Mouse (Mus musculus) embryo, embryonic 11 days (tissue): ENCODE results near the gene Cyfip2.

Source experiments
- DNase-seq: peaks from one replicate; pipeline ENCODE4 v3.0.0-alpha.2; 2015

Cyfip2 gene

DNA sequence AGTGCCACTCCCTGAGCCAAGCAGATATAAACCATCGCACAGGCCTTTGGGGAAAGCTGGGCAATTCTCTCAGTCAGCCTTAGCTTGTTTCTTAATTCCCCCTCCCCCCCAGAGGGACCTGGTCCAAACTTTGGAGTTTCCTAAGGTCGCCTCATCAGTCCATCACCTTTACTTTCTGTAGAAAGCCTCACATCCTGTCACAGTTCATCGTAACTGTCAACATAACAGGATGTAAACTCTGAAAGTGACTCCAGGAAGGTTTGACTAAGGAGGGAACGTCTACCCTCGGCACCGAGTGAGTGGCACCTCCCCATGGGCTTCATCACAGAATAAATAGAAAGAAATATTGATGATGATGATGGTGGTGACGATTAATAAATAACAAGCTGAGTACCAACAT is 4.9 kb downstream of the Cyfip2 start:
- no peak for DNase-seq

DNA sequence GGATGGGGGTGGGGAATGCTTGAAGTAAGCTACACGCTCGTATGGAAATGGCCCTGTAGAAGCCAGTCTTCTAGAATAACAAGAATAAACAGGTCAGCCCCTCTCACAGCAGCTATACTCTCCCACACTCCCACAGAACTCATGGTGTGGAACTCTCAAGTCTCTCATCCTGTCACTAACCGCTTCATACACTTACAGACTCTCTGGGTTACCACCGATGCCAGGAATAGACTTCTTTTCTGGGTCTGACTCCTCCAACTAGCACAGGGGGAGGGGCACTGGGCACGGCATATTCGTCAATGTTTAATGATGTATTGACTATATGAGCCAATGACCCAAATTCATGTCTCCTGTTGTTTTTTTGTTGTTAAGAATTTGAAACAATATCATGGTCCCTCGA is 5.9 kb downstream of the Cyfip2 start:
- no peak for DNase-seq

DNA sequence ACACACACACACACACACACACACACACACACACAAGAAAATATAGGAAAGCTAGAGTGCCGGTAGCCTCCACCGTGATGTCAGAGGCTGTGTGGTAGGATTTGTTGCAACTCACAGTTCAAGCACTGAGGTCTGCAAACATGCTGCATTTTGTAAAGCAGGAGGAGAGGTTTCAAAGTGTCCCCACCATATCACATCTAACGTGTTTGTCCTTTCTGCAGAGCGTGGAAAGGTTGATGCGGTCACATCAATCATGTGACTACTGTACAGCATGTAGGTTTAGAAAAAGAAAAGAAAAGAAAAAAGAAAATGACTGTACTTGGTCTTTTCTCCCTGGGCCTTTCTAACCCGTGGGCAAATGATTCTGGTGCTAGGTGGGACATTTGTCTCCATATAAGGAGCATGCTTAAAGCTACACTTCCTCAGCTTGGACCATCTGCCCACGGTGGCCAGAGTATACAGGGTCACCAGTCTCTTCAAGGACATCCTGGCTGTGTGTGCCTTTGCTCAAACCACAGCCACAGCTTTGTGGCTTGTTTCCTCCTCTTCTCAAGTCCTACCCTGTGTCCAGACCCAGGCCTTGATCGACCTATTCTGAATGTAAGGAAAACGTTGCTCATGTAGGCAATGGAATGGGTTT is 6.7 kb downstream of the Cyfip2 start:
- DNase-seq = no peak

DNA sequence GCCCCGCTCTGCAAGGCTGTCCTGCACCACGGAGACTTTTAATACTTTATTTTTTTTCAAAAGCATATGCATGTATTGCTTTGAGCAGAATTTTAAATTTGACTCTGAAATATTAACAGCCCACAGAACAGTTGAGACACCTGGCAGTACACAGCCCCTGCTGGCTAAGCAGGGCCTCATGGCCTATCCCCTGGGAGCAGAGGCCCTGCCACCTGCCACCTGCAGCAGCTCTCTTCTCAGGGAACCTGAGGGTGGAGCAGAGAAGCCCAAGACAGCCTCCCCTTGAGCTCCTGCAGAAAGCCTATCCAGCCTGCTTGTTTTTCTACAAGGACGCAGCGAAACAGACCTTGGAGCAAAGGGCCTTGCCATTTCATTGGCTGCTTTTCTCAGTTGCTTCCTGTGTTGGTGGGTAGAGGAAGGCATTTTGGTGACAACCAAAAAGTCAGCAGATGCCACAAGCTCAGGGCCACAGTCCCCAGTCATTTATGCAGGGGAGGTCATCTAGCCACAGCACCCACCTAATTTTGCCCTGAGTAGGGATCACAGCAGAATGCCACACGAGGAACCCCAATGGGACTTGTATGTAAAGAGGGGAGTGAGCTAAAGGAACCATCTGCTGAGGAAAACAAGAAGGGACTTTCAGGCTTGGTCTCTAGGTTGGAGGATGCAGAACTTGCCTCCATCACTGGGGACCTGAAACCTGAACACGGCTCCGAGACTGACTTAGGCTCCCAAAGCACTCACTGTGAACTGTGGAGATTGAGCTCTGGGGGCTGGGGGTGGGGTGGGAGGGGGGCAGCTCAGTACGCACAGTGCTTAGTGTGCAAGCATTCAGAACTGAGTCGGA is 7.6 kb downstream of the Cyfip2 start:
- DNase-seq = no peak

DNA sequence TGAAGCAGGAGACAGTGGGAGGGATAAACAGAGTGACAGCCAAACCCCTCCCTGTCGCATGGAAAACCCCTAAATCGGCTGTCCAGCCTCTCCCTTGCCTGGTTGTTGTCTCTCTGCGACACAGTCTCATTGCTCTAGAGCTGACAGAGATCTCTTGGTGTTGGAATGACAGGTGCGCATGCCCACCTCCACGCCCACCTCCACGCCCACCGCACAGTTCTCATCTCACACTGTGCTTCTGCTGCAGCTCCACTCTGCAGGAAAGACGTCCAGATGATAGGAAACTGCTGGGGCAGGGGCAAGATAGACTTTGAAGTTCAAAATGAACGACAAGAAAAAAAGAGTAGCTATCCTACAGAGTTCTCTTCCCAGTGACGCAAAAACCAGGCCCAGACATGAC is 8.6 kb downstream of the Cyfip2 start:
- DNase-seq = no peak

DNA sequence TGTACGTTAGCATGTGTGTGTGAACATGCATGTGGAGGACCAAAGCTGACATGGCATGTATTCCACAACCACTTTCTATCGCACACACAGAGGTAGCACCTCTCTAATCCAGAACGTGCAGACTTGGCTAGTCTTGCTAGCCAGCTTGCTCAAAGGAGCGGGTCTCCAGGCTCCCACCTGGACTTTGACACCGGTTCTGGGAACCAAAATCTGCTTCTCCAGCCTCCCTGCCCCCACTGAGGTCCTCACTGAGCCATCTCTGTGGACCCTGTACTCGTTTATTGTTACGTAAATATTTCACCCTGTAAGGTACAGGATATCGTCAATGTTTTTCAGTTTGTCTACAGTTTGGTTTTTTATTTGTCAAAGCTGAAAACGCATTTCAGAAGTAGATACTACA is 10.2 kb downstream of the Cyfip2 start:
- DNase-seq = no peak

DNA sequence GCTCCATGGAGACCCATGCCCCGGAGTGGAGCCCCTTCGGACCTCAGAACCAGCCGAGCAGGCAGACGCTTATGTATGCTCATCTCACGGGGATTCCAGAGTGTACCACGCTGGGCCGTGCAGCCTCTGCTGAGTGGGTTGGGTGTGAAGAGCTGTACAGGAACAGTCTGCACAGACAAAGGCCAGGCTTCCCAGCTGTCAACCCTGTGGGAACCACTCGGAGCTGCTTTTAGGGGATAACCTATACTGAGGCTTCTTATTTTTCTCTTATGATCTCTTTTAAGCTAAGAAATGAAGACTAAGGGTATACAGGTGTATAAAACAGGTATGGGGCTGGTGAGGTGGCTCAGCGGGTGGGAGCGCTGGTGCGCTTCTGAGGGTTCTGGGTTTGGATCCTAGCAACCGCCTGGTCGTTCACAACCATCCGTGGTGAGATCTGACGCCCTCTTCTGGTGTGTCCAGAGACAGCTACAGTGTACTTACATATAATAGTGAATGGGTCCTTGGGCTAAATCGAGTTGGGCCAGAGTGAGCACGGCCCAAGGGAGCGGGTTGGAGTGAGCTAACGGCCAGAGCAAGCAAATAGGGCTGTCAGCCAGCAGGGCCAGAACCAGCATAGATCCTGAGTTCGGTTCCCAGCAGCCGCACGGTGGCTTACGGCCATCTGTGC is 10.9 kb downstream of the Cyfip2 start:
- no peak for DNase-seq

DNA sequence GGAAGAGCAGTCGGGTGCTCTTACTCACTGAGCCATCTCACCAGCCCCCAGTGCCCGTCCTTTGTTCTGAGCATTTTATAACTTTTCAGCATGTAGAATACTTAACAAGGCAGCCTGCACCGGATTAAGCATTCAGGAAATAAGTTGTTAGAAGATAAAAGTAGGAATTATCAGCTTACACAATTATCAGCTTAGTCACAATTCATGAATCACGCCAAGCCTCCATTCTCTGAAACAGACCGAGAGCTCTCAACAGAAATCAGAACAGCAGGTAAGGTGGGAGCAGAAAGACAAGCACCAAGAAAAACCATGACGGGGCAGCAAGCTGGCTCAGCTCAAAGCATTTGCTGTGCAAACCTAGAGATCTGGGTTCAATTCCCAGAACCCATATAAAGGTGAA is 12.8 kb downstream of the Cyfip2 start:
- DNase-seq = no peak

DNA sequence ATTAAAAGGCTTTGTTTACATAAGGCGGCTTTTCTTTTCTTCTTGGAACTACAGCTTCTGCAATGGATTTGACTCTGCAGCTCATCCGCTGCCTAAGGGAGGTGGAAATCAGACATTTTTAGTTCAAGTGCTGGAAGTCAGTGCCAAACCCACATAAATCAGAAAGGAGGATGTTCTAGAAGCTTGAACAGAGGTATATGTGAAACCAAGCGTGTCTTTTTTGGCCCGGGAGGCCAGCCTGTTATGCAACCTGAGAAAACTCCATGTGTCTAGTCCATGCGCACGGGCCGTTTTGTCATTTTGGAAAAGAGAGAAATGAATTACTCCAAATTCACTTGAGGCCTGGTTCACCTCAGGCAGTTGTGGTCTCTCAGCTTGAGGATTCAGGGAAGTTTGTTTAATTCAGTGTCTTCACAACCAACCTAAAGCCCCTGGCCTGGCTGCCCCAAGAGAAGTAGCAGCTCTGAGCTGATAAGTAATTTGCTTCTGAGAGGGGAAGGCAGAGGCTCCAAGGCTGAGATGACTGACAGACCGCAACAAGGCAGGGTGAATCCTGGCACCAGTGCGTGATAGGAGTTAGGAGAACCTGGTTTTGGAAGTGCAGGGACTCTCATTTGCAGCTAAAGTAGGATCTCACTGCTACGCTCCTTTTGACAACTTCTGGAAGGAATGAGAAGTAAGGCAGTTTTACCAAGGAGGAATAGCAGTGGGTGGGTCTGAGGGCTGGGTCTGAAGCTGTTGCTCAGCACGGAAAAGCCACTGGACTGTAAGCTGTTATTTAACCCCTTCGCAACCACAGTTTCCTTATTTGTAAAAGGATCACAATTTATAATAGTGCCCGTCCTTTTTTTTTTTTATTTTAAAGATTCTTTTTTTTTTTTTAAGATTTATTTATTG is 13.5 kb downstream of the Cyfip2 start:
- DNase-seq = no peak

DNA sequence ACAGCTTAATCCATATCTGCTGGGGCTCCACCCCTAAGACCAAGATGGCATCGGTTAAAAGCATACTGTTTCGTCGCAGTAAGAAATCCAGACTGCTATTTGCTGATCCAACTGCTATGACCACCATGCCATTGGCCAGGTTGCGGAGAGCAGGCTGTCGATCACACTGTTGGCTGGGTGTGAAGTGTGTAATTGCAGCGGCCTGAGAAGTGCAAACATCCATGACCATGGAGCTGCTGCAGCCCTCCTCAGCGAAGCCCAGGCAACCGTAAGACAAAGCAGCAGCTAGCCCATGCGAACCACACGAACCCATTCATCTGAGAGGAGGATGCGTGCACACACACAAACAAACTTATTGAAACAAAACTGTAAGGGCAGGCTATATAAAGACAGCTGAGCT is 18.3 kb downstream of the Cyfip2 start:
- DNase-seq = no peak

DNA sequence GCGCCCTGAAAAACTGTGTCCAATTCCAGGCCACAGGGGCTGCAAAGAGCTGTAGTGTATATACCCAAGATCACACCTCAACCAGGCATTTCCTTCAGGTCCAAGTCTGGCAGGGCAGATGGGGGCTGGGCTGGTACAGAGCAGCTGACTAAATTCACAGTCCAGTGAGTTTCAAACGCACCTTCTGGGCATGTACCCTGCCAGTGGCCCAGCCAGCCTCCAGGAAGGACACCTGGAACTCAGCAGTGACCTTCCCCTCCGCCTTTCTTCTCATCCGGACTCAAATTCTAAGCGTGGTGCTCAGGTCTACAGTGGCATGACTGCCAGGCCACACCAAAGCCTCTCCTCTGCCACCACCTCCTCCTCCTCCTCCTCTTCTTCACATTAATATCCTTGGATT is 19.2 kb downstream of the Cyfip2 start:
- no peak for DNase-seq

DNA sequence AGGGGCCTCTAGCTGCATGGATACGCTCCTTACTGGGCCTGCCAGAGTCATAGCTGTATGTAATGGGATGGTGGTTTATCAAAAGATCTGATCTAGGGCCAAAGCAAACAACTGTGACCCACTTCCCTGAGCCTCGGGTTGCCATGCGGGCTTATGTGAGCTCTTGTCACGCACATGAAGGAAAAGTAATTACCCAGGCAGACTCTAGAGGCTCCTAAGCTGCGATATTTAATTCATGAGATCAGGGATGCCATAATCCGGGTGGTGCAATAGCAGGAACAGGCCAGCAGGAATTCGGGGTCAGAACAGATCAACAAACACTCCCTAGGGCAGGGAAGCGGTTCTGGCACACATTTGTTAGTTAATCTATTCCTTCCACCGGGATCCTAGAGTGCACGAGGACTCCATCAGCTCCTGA is 21.7 kb downstream of the Cyfip2 start:
- peak; percentile 55 for DNase-seq

DNA sequence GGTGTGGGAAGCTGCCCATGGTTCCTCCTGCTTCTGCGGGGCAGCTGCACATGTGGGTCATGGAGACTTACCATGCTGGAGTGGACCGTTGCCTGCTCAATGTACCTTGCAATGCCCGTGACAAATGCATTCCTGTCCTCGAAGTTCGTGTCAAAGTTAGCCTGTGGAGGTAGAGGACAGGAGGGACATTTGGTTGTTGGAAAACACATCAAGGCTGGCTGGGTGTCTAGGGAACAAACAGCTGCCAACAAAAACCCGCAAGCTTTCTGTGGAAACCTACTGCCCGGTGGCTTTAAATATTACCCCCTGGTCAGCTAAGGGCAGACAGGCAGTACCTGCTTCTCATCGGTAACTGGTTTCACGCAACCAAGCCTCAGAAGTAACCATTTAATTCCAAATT is 23.1 kb downstream of the Cyfip2 start:
- DNase-seq = no peak

DNA sequence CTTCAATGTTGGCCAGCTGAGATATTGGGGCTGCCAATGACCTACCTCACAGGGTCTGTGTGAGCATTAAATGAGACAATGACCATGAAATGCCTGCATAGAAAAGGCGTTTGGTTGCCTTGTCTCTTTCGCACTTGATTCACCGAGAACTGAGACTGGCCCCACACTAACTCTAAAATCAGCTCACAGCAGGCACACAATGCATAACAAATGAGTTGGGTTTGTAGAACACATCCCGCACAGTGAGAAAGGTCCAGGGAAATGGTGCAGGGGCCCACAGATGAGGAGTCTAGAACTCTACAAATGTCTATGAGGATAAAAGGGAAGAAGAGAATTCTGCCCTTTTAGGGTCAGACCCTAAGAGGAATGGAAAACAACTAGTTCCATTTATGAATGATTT is 23.6 kb downstream of the Cyfip2 start:
- DNase-seq = no peak

DNA sequence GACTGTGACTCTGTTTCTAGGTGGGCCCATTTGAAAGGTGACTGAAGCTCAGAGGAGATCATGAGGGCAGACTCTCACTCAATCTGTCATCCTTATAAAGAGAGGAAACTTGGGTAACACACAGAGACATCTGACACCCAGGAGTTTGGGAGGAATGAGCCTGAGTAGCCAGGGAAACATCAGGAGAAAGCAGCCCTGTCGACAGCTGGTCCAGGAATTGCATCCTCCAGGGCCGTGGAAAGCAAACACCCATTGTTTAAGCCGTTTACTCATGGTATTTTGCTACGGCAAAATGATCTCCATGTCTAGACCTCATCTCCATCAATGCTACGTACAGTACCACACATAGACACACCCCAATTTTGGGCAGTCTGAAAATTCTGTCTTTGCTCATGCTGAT is 24.6 kb downstream of the Cyfip2 start:
- no peak for DNase-seq

DNA sequence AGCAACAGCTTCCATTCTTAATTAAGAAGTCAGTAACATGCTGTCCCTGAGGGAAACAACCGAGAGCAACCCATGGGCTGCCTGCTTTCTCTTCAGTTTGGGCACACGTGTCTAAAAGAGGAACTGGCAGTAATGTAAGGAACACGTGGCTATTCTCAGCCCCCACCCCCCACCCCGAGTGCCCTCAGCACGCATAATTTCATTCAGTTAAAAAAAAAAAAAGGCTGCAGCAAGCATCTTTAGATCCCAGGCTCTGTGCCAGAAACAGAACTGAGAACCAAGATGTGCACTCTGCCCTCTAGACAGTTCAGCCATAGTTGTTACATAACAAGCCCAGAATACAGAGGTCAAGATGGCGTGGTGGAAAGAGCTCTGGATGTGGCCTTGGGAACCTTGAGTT is 25.9 kb downstream of the Cyfip2 start:
- DNase-seq = no peak

DNA sequence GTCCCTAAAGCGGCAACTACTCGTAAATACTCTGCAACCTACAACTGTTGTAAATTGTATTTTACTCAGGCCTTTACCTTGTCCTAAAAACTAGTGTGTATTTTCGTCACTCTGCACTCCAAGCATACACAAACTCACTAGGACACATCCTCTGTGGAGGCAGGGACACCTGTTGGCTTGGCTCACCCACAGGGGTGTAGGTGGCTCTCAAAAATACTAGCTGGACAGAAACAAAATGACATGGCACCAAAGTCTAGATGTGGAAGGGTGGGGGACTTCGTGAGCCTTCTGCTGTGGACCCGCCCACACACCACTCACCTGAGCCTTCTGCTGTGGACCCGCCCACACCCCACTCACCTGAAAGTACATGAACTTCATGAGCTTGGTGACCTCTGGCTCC is 28.9 kb downstream of the Cyfip2 start:
- DNase-seq = no peak

DNA sequence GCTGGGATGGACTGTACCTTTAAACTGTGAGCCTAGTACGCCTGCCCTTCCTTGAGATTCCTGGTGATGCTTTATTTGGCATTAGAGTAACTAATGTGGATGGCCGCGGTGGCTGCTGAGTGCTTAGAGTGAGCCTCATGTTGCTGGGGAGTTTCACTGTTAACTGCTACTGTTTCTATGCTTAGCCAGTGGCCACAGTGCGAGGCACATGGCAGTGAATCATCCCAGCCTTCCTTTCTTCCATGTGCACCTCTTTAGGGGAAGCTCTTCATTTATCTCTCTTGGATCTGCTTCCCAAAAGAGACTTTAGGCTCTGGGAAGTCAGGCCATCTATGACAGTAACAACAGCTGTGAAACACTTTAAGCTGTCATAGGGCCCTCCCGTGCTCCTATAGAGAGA is 30.0 kb downstream of the Cyfip2 start:
- DNase-seq = no peak

DNA sequence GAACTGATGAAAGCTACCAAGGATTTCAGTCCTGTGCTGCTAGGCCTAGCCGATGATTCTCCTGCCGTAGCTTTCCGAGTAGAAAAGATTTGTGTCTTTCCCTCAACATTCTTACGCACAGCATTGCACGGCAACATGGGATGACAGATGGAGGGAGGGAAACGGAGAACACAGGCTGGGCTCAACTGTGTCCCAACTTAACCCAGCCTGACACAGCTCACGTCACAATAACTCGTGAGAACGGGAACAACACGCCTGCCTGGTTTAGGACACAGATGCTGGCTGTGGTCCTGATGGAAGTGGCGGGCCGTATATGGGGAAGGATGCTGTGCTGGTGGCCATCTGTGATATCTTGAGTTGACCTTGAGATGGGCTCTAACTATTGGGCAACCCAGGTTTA is 34.0 kb downstream of the Cyfip2 start:
- DNase-seq = no peak

DNA sequence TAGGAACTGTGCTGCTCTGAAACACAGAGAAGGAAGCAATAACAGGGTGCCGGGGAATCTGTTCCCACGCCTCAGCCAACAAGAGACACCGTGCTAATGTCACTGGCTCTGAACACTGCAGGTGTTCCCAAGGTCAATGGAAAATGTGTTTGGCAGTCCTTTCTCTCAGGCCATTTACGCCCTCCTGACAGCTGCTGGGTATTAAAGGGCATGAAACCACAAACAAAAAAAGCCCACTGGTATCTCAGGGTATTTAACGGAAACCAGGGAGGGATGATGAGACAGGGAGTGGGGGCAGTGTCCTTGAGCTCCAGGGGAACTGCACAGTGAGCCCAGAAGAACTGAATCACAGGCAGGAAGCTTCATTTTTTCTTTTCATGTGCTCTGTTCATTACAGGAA is 34.5 kb downstream of the Cyfip2 start:
- no peak for DNase-seq

DNA sequence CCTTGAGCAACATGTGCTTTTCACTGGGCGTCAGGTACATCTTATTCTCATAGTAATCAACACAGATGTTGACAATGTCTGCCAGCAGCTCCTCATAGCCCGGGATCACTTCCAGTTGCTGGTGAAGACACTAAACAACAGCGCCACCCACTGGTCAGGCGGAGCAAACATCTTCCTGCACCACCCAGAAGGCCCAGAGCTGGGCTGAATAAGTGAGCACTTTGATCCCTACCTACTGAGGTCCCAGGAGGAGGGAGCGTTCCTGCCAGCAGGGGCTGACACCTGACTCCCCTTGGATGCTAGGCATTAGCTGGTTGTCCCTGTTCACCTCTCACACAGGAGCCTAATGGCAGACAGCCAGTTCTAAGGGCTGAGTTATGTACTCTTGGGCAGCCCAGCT is 35.9 kb downstream of the Cyfip2 start:
- peak; percentile 50 for DNase-seq

DNA sequence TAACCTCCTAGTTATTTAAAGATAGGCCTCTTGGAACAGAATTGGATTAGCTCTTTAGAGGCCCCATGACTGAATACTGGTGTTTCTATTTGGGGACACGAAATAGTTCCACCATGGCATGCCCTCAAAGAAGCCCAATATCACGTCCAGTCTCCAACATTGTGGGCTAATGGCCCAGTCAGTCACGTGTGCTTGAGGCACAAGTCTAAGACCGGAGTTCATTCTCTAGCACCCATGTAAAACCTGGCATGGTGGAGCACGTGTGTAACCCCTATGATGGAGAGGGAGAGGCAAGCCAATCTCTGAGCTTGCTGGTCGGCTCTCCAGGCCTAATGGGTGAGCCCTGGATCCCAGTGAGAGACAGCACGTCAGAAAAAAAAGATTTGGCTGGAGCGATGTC is 36.5 kb downstream of the Cyfip2 start:
- no peak for DNase-seq

DNA sequence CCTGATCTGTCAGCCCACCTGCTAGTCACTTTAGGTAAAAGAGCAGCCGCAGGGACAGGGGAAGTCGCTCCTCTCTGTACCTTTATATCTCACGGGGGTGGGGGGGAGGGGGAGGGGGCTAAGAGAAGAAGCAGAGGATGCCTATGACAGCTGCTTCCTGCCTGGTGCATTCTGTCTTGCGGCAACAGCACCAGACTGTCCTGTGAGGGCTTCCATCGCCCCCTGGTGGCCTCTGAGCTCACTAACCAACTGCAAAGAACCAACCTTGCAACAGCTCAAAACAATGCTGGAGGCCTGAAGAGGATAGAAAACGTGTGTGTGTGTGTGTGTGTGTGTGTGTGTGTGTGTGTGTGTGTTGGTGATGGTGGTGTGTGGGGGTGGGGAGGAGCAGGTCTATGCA is 37.4 kb downstream of the Cyfip2 start:
- DNase-seq = peak; percentile 84
